Comparison of ENCODE assay signal across 15 mouse cellular contexts in genomic region chr5:46092549-46092948, GRCm38 (mm10).
"Had no signal": no experiment of that assay in that cellular context is flagged by ENCODE, and none has a peak within 500 bp of the region (broad histone marks: within the 10 kb centered on the region; RNA-seq: fewer than 3 reads in every experiment).

No protein-coding gene starts in this region.

- H3K36me3 ChIP-seq: limb, embryonic 15.5 days; liver, embryonic 12.5 days; midbrain, embryonic 10.5 days; midbrain, embryonic 12.5 days; neural tube, embryonic 12.5 days; stomach, embryonic 15.5 days had no signal

- H3K4me1 ChIP-seq: limb, embryonic 15.5 days; liver, embryonic 12.5 days; midbrain, embryonic 10.5 days; midbrain, embryonic 12.5 days; neural tube, embryonic 12.5 days; stomach, embryonic 15.5 days had no signal

- H3K4me2 ChIP-seq: limb, embryonic 15.5 days; liver, embryonic 12.5 days; midbrain, embryonic 12.5 days; neural tube, embryonic 12.5 days; stomach, embryonic 15.5 days had no signal

- H3K9ac ChIP-seq: limb, embryonic 15.5 days; liver, embryonic 12.5 days; liver, embryonic 14.5 days; midbrain, embryonic 12.5 days; neural tube, embryonic 12.5 days; stomach, embryonic 15.5 days had no signal

- DNase-seq: midbrain, embryonic 14.5 days; right cerebral cortex, postnatal 14 days; thymus, adult 2 months; thymus, postnatal 25 days; thymus, postnatal 4 days had no signal

- ATAC-seq: liver, embryonic 12.5 days; midbrain, embryonic 16.5 days had no signal

- H3K4me3 ChIP-seq: limb, embryonic 15.5 days; liver, embryonic 12.5 days; midbrain, embryonic 10.5 days; midbrain, embryonic 12.5 days; myocyte; neural tube, embryonic 12.5 days; stomach, embryonic 15.5 days had no signal

- H3K27ac ChIP-seq: limb, embryonic 15.5 days; liver, embryonic 12.5 days; liver, embryonic 14.5 days; midbrain, embryonic 10.5 days; midbrain, embryonic 12.5 days; neural tube, embryonic 12.5 days; stomach, embryonic 15.5 days; stomach, postnatal 0 days had no signal

- H3K27me3 ChIP-seq: limb, embryonic 15.5 days; liver, embryonic 12.5 days; midbrain, embryonic 12.5 days; neural tube, embryonic 12.5 days; stomach, embryonic 15.5 days had no signal

- H3K9me3 ChIP-seq: limb, embryonic 15.5 days; liver, embryonic 12.5 days; midbrain, embryonic 10.5 days; midbrain, embryonic 12.5 days; neural tube, embryonic 12.5 days; stomach, embryonic 15.5 days had no signal
